8 mouse cellular contexts compared by ENCODE assay signal in the genomic region with DNA sequence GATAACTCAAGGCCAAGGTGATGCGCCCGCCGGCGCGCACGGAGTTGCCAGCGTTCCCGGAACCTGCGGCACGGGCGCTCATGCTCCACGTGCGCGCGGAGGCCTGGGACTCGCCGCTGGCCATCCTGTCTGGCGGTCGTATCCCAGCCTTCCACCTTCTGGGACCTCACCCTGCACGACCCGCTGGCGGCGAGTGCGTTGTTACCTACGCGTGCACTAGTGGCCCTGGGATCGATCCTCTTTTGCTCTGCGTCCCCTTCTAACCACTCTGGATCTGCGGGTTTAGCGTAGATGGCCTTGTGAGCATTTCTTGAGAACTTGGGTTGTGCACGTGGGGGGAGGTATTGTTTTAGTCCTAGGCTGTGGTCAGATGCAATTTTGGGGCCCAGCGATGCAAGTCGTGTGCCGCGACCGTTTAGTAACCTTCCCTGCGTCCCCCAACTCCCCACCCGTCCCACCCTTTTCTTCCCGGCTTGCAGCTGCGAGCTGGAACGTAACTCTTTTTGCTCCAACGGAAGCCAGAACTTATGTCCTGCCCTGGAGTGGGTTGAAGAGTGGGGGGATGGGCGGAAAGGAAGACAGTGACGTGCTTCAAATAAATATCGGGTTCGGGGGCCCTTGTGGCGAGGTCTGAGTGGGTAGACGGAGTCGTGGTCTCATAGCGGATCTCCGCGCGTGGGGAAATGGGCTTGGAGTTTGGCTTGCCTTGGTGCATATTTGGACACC. TPM values are rescaled to one million over a fixed set of nuclear protein-coding genes. Genes with fewer than 3 reads are reported as not detected.
A peak's percentile ranks its signal among the peaks of the same experiment; 100 is the strongest.
DNase-seq lines count a peak whose midpoint lies in the region; ATAC-seq and TF ChIP-seq lines count a peak whose summit lies in the region.

No protein-coding gene starts in this region.

- H3K9ac ChIP-seq in forebrain, embryonic 13.5 days = peak overlapping the region; percentile 86
- H3K9ac ChIP-seq in lung, postnatal 0 days (replicated peaks; ENCODE audit: low read depth) = peak overlapping the region; percentile 48

- H3K27ac ChIP-seq in bone marrow, adult 2 months (ENCODE audit: control insufficient read depth, insufficient read depth, low read depth, low read length, poor library complexity) = peak overlapping the region; percentile 95
- peak overlapping the region; percentile 87 for H3K27ac ChIP-seq in forebrain, embryonic 13.5 days
- H3K27ac ChIP-seq in lung, postnatal 0 days (ENCODE audit: low read length) = peak overlapping the region; percentile 74; the same call in 1 of the 2 replicates

- H3K9me3 ChIP-seq in forebrain, embryonic 13.5 days (replicated peaks) = no peaks in the 10 kb centered on the region
- no peaks in the 10 kb centered on the region for H3K9me3 ChIP-seq in lung, postnatal 0 days (ENCODE audit: low read length)

- TF ChIP-seq CTCF in bone marrow, adult 2 months (IDR thresholded peaks at IDR 0.05; ENCODE audit: control insufficient read depth, insufficient read depth, low read length) = no peak
- no peak for TF ChIP-seq CTCF in lung, postnatal 0 days (IDR thresholded peaks at IDR 0.05)

- peaks cover 12% of the 10 kb centered on the region for H3K27me3 ChIP-seq in forebrain, embryonic 13.5 days
- no peaks in the 10 kb centered on the region for H3K27me3 ChIP-seq in lung, postnatal 0 days (replicated peaks; ENCODE audit: insufficient read depth, low read length)

- no peak for TF ChIP-seq POLR2A in bone marrow, adult 2 months (IDR thresholded peaks at IDR 0.05; ENCODE audit: borderline replicate concordance, control insufficient read depth, low read depth, low read length)

- no peaks in the 10 kb centered on the region; the same call in 1 of the 2 replicates for H3K4me1 ChIP-seq in bone marrow, adult 2 months (ENCODE audit: control insufficient read depth, insufficient read depth, low read length)
- H3K4me1 ChIP-seq in forebrain, embryonic 13.5 days = peaks cover 54% of the 10 kb centered on the region
- H3K4me1 ChIP-seq in lung, postnatal 0 days (ENCODE audit: insufficient read depth, low read depth, low read length) = no peaks in the 10 kb centered on the region

- DNase-seq in layer of hippocampus, adult 9-11 months = peak; percentile 14
- DNase-seq in layer of hippocampus, postnatal 14 days (ENCODE audit: low spot score in 2 of 2) = no peak
- peak; percentile 31 for DNase-seq in lung, postnatal 0 days (ENCODE audit: low spot score)
- DNase-seq in ovary, postnatal 14 days (ENCODE audit: low spot score) = peak; percentile 17
- DNase-seq in yolk sac, embryonic 10.5 days (ENCODE audit: low spot score) = peak; percentile 72

- under 1% methylated on average over 53 of the region's 53 CpGs for WGBS in bone marrow, adult 2 months
- under 1% methylated on average over 53 of the region's 53 CpGs for WGBS in forebrain, embryonic 13.5 days
- WGBS in lung, postnatal 0 days = under 1% methylated on average over 52 of the region's 53 CpGs

- H3K36me3 ChIP-seq in forebrain, embryonic 13.5 days (ENCODE audit: poor library complexity, severe bottlenecking) = peaks cover 18% of the 10 kb centered on the region
- H3K36me3 ChIP-seq in lung, postnatal 0 days (ENCODE audit: insufficient read depth, low read length) = no peaks in the 10 kb centered on the region

- no peak for TF ChIP-seq EP300 in lung, postnatal 0 days (IDR thresholded peaks at IDR 0.05)

- peak; percentile 39 for ATAC-seq in forebrain, embryonic 13.5 days
- peak; percentile 29 for ATAC-seq in inflammation-experienced regulatory T-cells, adult 6 months
- ATAC-seq in lung, postnatal 0 days = peak; percentile 72

- H3K4me2 ChIP-seq in forebrain, embryonic 13.5 days = peak overlapping the region; percentile 75
- H3K4me2 ChIP-seq in lung, postnatal 0 days (replicated peaks; ENCODE audit: low read depth, low read length) = peak overlapping the region; percentile 78

- H3K4me3 ChIP-seq in bone marrow, adult 2 months (replicated peaks; ENCODE audit: control insufficient read depth, low read depth, low read length) = peak overlapping the region; percentile 94
- peak overlapping the region; percentile 85 for H3K4me3 ChIP-seq in forebrain, embryonic 13.5 days
- H3K4me3 ChIP-seq in lung, postnatal 0 days (ENCODE audit: low read depth, low read length) = peak overlapping the region; percentile 81

RNA-seq across cellular contexts. Expression of gene Cdca7, which starts 0.7 kb away (rescaled TPM):
- total RNA-seq in layer of hippocampus, postnatal 14 days (2021) = 1 to 10 TPM; 5.2 to 6.7 TPM
- 27.4 and 44.6 TPM in 2 replicates for polyA plus RNA-seq in bone marrow, adult 2 months (2011; ENCODE audit: insufficient read depth, insufficient read length, low replicate concordance, missing spikeins)
- polyA plus RNA-seq in forebrain, embryonic 13.5 days (2015; fragmentation: Nextera tagmentation; extraction: Ambion mirVana) = 198 and 207 TPM in 2 replicates
- 10 to 100 TPM; 25.9 to 43.7 (median 27.9) TPM for polyA plus RNA-seq in inflammation-experienced regulatory T-cells, adult 6 months (2017; shearing (Covaris generic))
- 11.8 and 12.5 TPM in 2 replicates for polyA plus RNA-seq in lung, postnatal 0 days (2015; fragmentation: Nextera tagmentation; extraction: Ambion mirVana)

Comparison
In these comparisons a context has a peak if more than half of its experiments do, and no peak if none do; other contexts are left out.
1. DNase-seq: peak in layer of hippocampus, adult 9-11 months (single experiment), lung, postnatal 0 days (single experiment), ovary, postnatal 14 days (single experiment) and yolk sac, embryonic 10.5 days (single experiment); none in layer of hippocampus, postnatal 14 days (0 of 2).
2. Peak in every context shown above with its lines, with median percentiles within 50 percentile points of each other: H3K27ac ChIP-seq, H3K4me3 ChIP-seq and ATAC-seq.